Mouse (Mus musculus): ENCODE data around the gene Abt1. TPM values are rescaled to one million over a fixed set of nuclear protein-coding genes. Genes with fewer than 3 reads are reported as not detected.

Gene Abt1
- polyA plus RNA-seq (2015; fragmentation: Nextera tagmentation; extraction: Ambion mirVana) = 9.8 and 10.1 TPM in 2 replicates

GRCm38 (mm10) chr13:23423286-23424051, at the start of gene Abt1:
Gene Abt1, minus strand, starts transcription at chr13:23423866.
- peak; percentile 84 for ATAC-seq
- peak within 1 kb of the TSS; percentile 92 for H3K4me2 ChIP-seq (ENCODE audit: low read length)
- H3K36me3 ChIP-seq (ENCODE audit: control insufficient read depth, insufficient read depth, low read length) = peaks cover 14% of the 10 kb centered on the region
- peak within 1 kb of the TSS; percentile 69 for H3K27ac ChIP-seq (ENCODE audit: low read depth, low read length)
- H3K9me3 ChIP-seq (ENCODE audit: control insufficient read depth, low read length) = no peaks in the 10 kb centered on the region
- peaks cover 13% of the 10 kb centered on the region for H3K4me1 ChIP-seq (ENCODE audit: control insufficient read depth, insufficient read depth, low read depth, low read length)
- under 1% methylated on average over 48 of the region's 48 CpGs for WGBS
- peak within 1 kb of the TSS; percentile 85 for H3K9ac ChIP-seq (ENCODE audit: low read depth, low read length)
- H3K27me3 ChIP-seq (replicated peaks; ENCODE audit: control insufficient read depth, insufficient read depth, low read length) = no peaks in the 10 kb centered on the region
- H3K4me3 ChIP-seq (ENCODE audit: low read length) = peak within 1 kb of the TSS; percentile 91

- H3K4me1 ChIP-seq (ENCODE audit: control insufficient read depth, insufficient read depth, low read depth, low read length) = peaks cover 8% of the 10 kb centered on the region
Measured at GRCm38 (mm10) chr13:23466911-23467310, 43.2 kb upstream of the Abt1 start.

DNA sequence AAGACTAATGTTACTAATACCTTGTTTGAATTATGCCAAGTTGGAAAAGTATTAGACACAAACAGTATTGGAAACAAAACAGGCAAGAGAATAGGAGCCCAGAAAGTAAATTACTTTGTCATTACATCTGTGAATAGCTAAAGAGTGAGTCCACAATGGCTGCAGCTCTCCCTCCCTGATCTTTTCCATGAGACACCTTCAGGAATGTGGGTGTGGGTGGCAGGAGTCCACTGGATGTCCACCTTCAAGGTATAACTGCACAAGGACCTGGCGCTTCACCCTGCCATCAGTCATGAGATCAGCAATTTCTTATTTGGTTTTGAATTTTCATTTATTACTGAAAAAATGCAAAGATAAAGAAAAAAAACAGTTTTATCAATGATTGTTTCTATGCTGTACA, 42.6 kb upstream of the Abt1 start:
- no peak overlapping the region for H3K27ac ChIP-seq (ENCODE audit: low read depth, low read length)
- no peak overlapping the region for H3K9ac ChIP-seq (ENCODE audit: low read depth, low read length)
- no peak overlapping the region; the same call in 1 of the 2 replicates for H3K4me2 ChIP-seq (ENCODE audit: low read length)
- H3K4me1 ChIP-seq (ENCODE audit: control insufficient read depth, insufficient read depth, low read depth, low read length) = peaks cover 8% of the 10 kb centered on the region
- no peak overlapping the region for H3K4me3 ChIP-seq (ENCODE audit: low read length)
- no peaks in the 10 kb centered on the region for H3K9me3 ChIP-seq (ENCODE audit: control insufficient read depth, low read length)
- 58% methylated on average over 1 of the region's 1 CpGs for WGBS
- H3K27me3 ChIP-seq (replicated peaks; ENCODE audit: control insufficient read depth, insufficient read depth, low read length) = 0 out of 2 replicates have a peak, but pooled peaks cover 2% of the 10 kb centered on the region
- H3K36me3 ChIP-seq (ENCODE audit: control insufficient read depth, insufficient read depth, low read length) = no peaks in the 10 kb centered on the region
- ATAC-seq = no peak

More at GRCm38 (mm10) chr13:23466911-23467310, 43.2 kb upstream of the Abt1 start:
- Histone ChIP-seq H3K4me2 (ENCODE audit: low read length) (no peak overlapping the region), H3K36me3 (ENCODE audit: control insufficient read depth, insufficient read depth, low read length) (no peaks in the 10 kb centered on the region), H3K4me3 (ENCODE audit: low read length) (no peak overlapping the region), H3K9me3 (ENCODE audit: control insufficient read depth, low read length) (no peaks in the 10 kb centered on the region), H3K27me3 (replicated peaks; ENCODE audit: control insufficient read depth, insufficient read depth, low read length) (0 out of 2 replicates have a peak, but pooled peaks cover 2% of the 10 kb centered on the region), H3K9ac (ENCODE audit: low read depth, low read length) (no peak overlapping the region), H3K27ac (ENCODE audit: low read depth, low read length) (no peak overlapping the region)
- 1% methylated on average over 9 of the region's 9 CpGs for WGBS
- ATAC-seq = peak; percentile 46

- no peak within 1 kb of the TSS for H3K27ac ChIP-seq (ENCODE audit: low read depth, low read length)
- H3K4me3 ChIP-seq (ENCODE audit: low read length) = peak within 1 kb of the TSS; percentile 59
- 0 out of 2 replicates have a peak, but pooled peaks cover 2% of the 10 kb centered on the region for H3K27me3 ChIP-seq (replicated peaks; ENCODE audit: control insufficient read depth, insufficient read depth, low read length)
- H3K9ac ChIP-seq (ENCODE audit: low read depth, low read length) = peak within 1 kb of the TSS; percentile 64; the same call in 1 of the 2 replicates
- no peak for ATAC-seq
- no peaks in the 10 kb centered on the region for H3K36me3 ChIP-seq (ENCODE audit: control insufficient read depth, insufficient read depth, low read length)
- no peaks in the 10 kb centered on the region for H3K9me3 ChIP-seq (ENCODE audit: control insufficient read depth, low read length)
- 0% methylated on average over 7 of the region's 7 CpGs for WGBS
- H3K4me1 ChIP-seq (ENCODE audit: control insufficient read depth, insufficient read depth, low read depth, low read length) = peaks cover 8% of the 10 kb centered on the region
- H3K4me2 ChIP-seq (ENCODE audit: low read length) = peak within 1 kb of the TSS; percentile 88
Measured at GRCm38 (mm10) chr13:23465600-23466109, 42.0 kb upstream of the Abt1 start, which contains the start of gene Btn1a1. Gene Btn1a1, minus strand, starts transcription at chr13:23465901.

DNA sequence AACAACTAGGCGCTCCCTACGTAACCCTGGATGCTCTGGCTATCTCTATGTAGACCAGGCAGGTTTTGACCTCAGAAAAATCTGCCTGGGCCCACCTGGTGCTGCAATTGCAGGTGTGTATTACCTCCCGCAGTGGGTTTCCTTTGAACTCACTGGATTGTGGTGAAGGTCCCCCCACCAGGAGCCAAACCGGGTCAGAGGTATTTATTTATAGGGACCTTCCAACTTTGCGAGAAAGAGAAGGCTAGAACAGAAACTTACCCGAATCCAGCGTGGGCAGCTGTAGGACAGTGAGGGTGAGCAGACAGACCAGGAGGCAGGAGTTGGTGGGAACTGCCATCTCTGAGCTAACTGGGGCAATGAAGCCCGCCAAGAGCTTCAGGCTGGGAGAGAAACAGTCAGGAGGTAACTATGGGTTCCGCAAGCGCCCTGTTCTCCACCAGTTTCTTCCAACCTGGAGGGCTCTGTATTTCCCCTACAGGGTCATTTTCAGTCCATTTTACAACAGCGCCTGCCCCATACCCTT, 41.2 kb upstream of the Abt1 start:
- Histone ChIP-seq H3K4me1 (ENCODE audit: control insufficient read depth, insufficient read depth, low read depth, low read length) (peaks cover 8% of the 10 kb centered on the region), H3K27me3 (replicated peaks; ENCODE audit: control insufficient read depth, insufficient read depth, low read length) (no peaks in the 10 kb centered on the region), H3K9ac (ENCODE audit: low read depth, low read length) (peak overlapping the region; percentile 64; the same call in 1 of the 2 replicates), H3K4me3 (ENCODE audit: low read length) (peak overlapping the region; percentile 59), H3K27ac (ENCODE audit: low read depth, low read length) (no peak overlapping the region), H3K36me3 (ENCODE audit: control insufficient read depth, insufficient read depth, low read length) (no peaks in the 10 kb centered on the region), H3K9me3 (ENCODE audit: control insufficient read depth, low read length) (no peaks in the 10 kb centered on the region), H3K4me2 (ENCODE audit: low read length) (peak overlapping the region; percentile 88)
- WGBS = 3% methylated on average over 11 of the region's 11 CpGs
- no peak for ATAC-seq

GRCm38 (mm10) chr13:23464224-23464637, 40.6 kb upstream of the Abt1 start:
- H3K4me2 ChIP-seq (ENCODE audit: low read length) = peak overlapping the region; percentile 88
- peaks cover 8% of the 10 kb centered on the region for H3K4me1 ChIP-seq (ENCODE audit: control insufficient read depth, insufficient read depth, low read depth, low read length)
- H3K9me3 ChIP-seq (ENCODE audit: control insufficient read depth, low read length) = no peaks in the 10 kb centered on the region
- peak; percentile 53 for ATAC-seq
- peak overlapping the region; percentile 64 for H3K9ac ChIP-seq (ENCODE audit: low read depth, low read length)
- no peak overlapping the region for H3K27ac ChIP-seq (ENCODE audit: low read depth, low read length)
- no peaks in the 10 kb centered on the region for H3K36me3 ChIP-seq (ENCODE audit: control insufficient read depth, insufficient read depth, low read length)
- peak overlapping the region; percentile 59 for H3K4me3 ChIP-seq (ENCODE audit: low read length)
- H3K27me3 ChIP-seq (replicated peaks; ENCODE audit: control insufficient read depth, insufficient read depth, low read length) = no peaks in the 10 kb centered on the region
- WGBS = under 1% methylated on average over 29 of the region's 29 CpGs

- Histone ChIP-seq H3K4me2 (ENCODE audit: low read length) (peak overlapping the region; percentile 88), H3K27me3 (replicated peaks; ENCODE audit: control insufficient read depth, insufficient read depth, low read length) (no peaks in the 10 kb centered on the region), H3K9ac (ENCODE audit: low read depth, low read length) (peak overlapping the region; percentile 64)
Measured at GRCm38 (mm10) chr13:23463381-23464223, 39.9 kb upstream of the Abt1 start.

GRCm38 (mm10) chr13:23462669-23463068, 39.0 kb upstream of the Abt1 start:
- Histone ChIP-seq H3K36me3 (ENCODE audit: control insufficient read depth, insufficient read depth, low read length) (no peaks in the 10 kb centered on the region), H3K4me1 (ENCODE audit: control insufficient read depth, insufficient read depth, low read depth, low read length) (peaks cover 8% of the 10 kb centered on the region), H3K4me3 (ENCODE audit: low read length) (no peak overlapping the region), H3K4me2 (ENCODE audit: low read length) (no peak overlapping the region), H3K27me3 (replicated peaks; ENCODE audit: control insufficient read depth, insufficient read depth, low read length) (no peaks in the 10 kb centered on the region), H3K27ac (ENCODE audit: low read depth, low read length) (no peak overlapping the region), H3K9ac (ENCODE audit: low read depth, low read length) (no peak overlapping the region), H3K9me3 (ENCODE audit: control insufficient read depth, low read length) (no peaks in the 10 kb centered on the region)
- ATAC-seq = no peak

More at GRCm38 (mm10) chr13:23463381-23464223, 39.9 kb upstream of the Abt1 start:
- peak; percentile 84 for ATAC-seq
- Histone ChIP-seq H3K4me1 (ENCODE audit: control insufficient read depth, insufficient read depth, low read depth, low read length) (peaks cover 8% of the 10 kb centered on the region), H3K9me3 (ENCODE audit: control insufficient read depth, low read length) (no peaks in the 10 kb centered on the region), H3K4me3 (ENCODE audit: low read length) (peak overlapping the region; percentile 59), H3K27ac (ENCODE audit: low read depth, low read length) (no peak overlapping the region), H3K36me3 (ENCODE audit: control insufficient read depth, insufficient read depth, low read length) (no peaks in the 10 kb centered on the region)
- WGBS = under 1% methylated on average over 21 of the region's 21 CpGs

All from hindbrain, embryonic 16.5 days (tissue).